Mouse (Mus musculus): ENCODE results near the gene Bcl10.
A peak's percentile ranks its signal among the peaks of the same experiment; 100 is the strongest.
"Not testable (repeated sequence)": the region's sequence is repeated elsewhere in the genome, so short reads cannot be mapped to it uniquely, and the experiment has no call there.

Gene Bcl10

GRCm38 (mm10) chr3:145950034-145950814 lies 27.6 kb downstream of the Bcl10 start:
- DNase-seq (ENCODE audit: low read depth) = peak; percentile 44

GRCm38 (mm10) chr3:145950815-145951130 lies 28.2 kb downstream of the Bcl10 start:
- no peak for DNase-seq (ENCODE audit: low read depth)

- DNase-seq (ENCODE audit: low read depth) = peak; percentile 21
These were observed 28.9 kb downstream of the Bcl10 start for GRCm38 (mm10) chr3:145951287-145952165.

GRCm38 (mm10) chr3:145952945-145953344 lies 30.3 kb downstream of the Bcl10 start:
- DNase-seq (ENCODE audit: low read depth) = no peak

GRCm38 (mm10) chr3:145953411-145953810 lies 30.8 kb downstream of the Bcl10 start:
- DNase-seq (ENCODE audit: low read depth) = no peak

GRCm38 (mm10) chr3:145959824-145960223 lies 37.2 kb downstream of the Bcl10 start:
- no peak for DNase-seq (ENCODE audit: low read depth)

GRCm38 (mm10) chr3:145962411-145962810 lies 39.8 kb downstream of the Bcl10 start:
- no peak for DNase-seq (ENCODE audit: low read depth)

GRCm38 (mm10) chr3:145963101-145964017 lies 40.8 kb downstream of the Bcl10 start:
- DNase-seq (ENCODE audit: low read depth) = no peak

- no peak for DNase-seq (ENCODE audit: low read depth)
These were observed 41.4 kb downstream of the Bcl10 start for GRCm38 (mm10) chr3:145964018-145964387.

GRCm38 (mm10) chr3:145964473-145964872 lies 41.9 kb downstream of the Bcl10 start:
- no peak for DNase-seq (ENCODE audit: low read depth)

GRCm38 (mm10) chr3:145965583-145965982 lies 43.0 kb downstream of the Bcl10 start:
- DNase-seq (ENCODE audit: low read depth) = not testable (repeated sequence)

GRCm38 (mm10) chr3:145966806-145967205 lies 44.2 kb downstream of the Bcl10 start:
- DNase-seq (ENCODE audit: low read depth) = no peak

GRCm38 (mm10) chr3:145969031-145969501 lies 46.5 kb downstream of the Bcl10 start:
- no peak for DNase-seq (ENCODE audit: low read depth)

GRCm38 (mm10) chr3:145971501-145971900 lies 48.9 kb downstream of the Bcl10 start:
- no peak for DNase-seq (ENCODE audit: low read depth)

- DNase-seq (ENCODE audit: low read depth) = no peak
These were observed 52.4 kb downstream of the Bcl10 start for GRCm38 (mm10) chr3:145974986-145975385.

All from fibroblast of lung, adult 2 months (primary cell).